Mouse (Mus musculus) megakaryocyte-erythroid progenitor cell, adult 5-6 weeks (primary cell): ENCODE measurements around the gene Ankar. TPM values are rescaled to one million over a fixed set of nuclear protein-coding genes. Genes with fewer than 3 reads are reported as not detected.

Source experiments
- ATAC-seq: replicated peaks from 2 replicates; pipeline ENCODE4 v1.8.0; 2016; ENCODE audit warnings: mild to moderate bottlenecking, inconsistent platforms; ENCODE audit not compliant: severe bottlenecking, poor library complexity, low FRiP score, low TSS enrichment
- total RNA-seq, 2 experiments: library from RNA; stranded (forward) in 1 of 2; stranded (reverse) in 1 of 2; fragments of 200-1000, 215-1000 nt in 1 of 2; fragments of >200 nt in 1 of 2; fragmentation: Nextera tagmentation in 1 of 2; gene quantifications; 2 replicates each; pipeline ENCODE4 v1.2.3; 2014 to 2017

Gene Ankar
- total RNA-seq, 2 experiments from 2014 or later, result not detected

- ATAC-seq, result no peak
These were observed 101.0 kb downstream of the Ankar start for GRCm38 (mm10) chr1:72599146-72600101.

- ATAC-seq, result no peak
These were observed 104.1 kb downstream of the Ankar start for GRCm38 (mm10) chr1:72596231-72596630.

GRCm38 (mm10) chr1:72595686-72596085, 104.7 kb downstream of the Ankar start:
- ATAC-seq, result no peak

GRCm38 (mm10) chr1:72593340-72593951, 106.9 kb downstream of the Ankar start:
- no peak for ATAC-seq

Other genes with a start within 250 kb of the Ankar start
- not detected in 2 replicates for gene March4, start 163.6 kb downstream of the Ankar start, total RNA-seq (2014; fragmentation: Nextera tagmentation)
- gene March4, start 163.6 kb downstream of the Ankar start, total RNA-seq (2017), result not detected in 2 replicates
- gene Smarcal1, start 117.3 kb downstream of the Ankar start, total RNA-seq (2014; fragmentation: Nextera tagmentation), result 22.6 and 24.6 TPM in 2 replicates
- 12.6 and 21.7 TPM in 2 replicates for gene Smarcal1, start 117.3 kb downstream of the Ankar start, total RNA-seq (2017)
- 2,939 and 3,315 TPM in 2 replicates for gene Rpl37a, start 10.7 kb upstream of the Ankar start, total RNA-seq (2014; fragmentation: Nextera tagmentation)
- gene Rpl37a, start 10.7 kb upstream of the Ankar start, total RNA-seq (2017), result 499 and 554 TPM in 2 replicates
- not detected in 2 replicates for gene Igfbp2, start 123.9 kb upstream of the Ankar start, total RNA-seq (2014; fragmentation: Nextera tagmentation)
- not detected in 2 replicates for gene Igfbp2, start 123.9 kb upstream of the Ankar start, total RNA-seq (2017)
- gene Igfbp5, start 174.3 kb upstream of the Ankar start, total RNA-seq (2014; fragmentation: Nextera tagmentation), result not detected in 2 replicates
- 0.53 TPM in 1 of 2 replicates, not detected in the other for gene Igfbp5, start 174.3 kb upstream of the Ankar start, total RNA-seq (2017)